17 mouse cellular contexts compared by ENCODE assay signal in genomic region chrX:52945509-52945908, GRCm38 (mm10).
"Had no signal": no experiment of that assay in that cellular context is flagged by ENCODE, and none has a peak within 500 bp of the region (broad histone marks: within the 10 kb centered on the region; RNA-seq: fewer than 3 reads in every experiment).

No protein-coding gene starts in this region.

- H3K9ac ChIP-seq: neural tube, embryonic 12.5 days; neural tube, embryonic 13.5 days; neural tube, embryonic 15.5 days; stomach, embryonic 15.5 days had no signal

- H3K36me3 ChIP-seq: stomach, embryonic 15.5 days had no signal

- H3K4me1 ChIP-seq: neural tube, embryonic 12.5 days; neural tube, embryonic 13.5 days; neural tube, embryonic 15.5 days; stomach, embryonic 15.5 days had no signal

- H3K27ac ChIP-seq: neural tube, embryonic 12.5 days; neural tube, embryonic 13.5 days; neural tube, embryonic 15.5 days; stomach, embryonic 15.5 days; stomach, postnatal 0 days had no signal

- DNase-seq: retina, postnatal 1 day; right cerebral cortex, adult 18-20 months; right cerebral cortex, postnatal 14 days; right cerebral cortex, postnatal 25 days; right cerebral cortex, postnatal 4 days; spleen, adult 18-20 months; thymus, adult 18-20 months; thymus, adult 2 months; thymus, postnatal 14 days; thymus, postnatal 25 days; thymus, postnatal 36 days; thymus, postnatal 4 days had no signal

- H3K27me3 ChIP-seq: neural tube, embryonic 12.5 days; neural tube, embryonic 13.5 days; neural tube, embryonic 15.5 days; stomach, embryonic 15.5 days had no signal

- H3K9me3 ChIP-seq: neural tube, embryonic 12.5 days; neural tube, embryonic 13.5 days; neural tube, embryonic 15.5 days; stomach, embryonic 15.5 days had no signal

- H3K4me2 ChIP-seq: neural tube, embryonic 12.5 days; neural tube, embryonic 13.5 days; neural tube, embryonic 15.5 days; stomach, embryonic 15.5 days had no signal

- H3K4me3 ChIP-seq: neural tube, embryonic 12.5 days; neural tube, embryonic 13.5 days; neural tube, embryonic 15.5 days; stomach, embryonic 15.5 days had no signal
